Mouse (Mus musculus) MEL (cell line): ENCODE results near the gene Trim41.
"Not testable (repeated sequence)": the region's sequence is repeated elsewhere in the genome, so short reads cannot be mapped to it uniquely, and the experiment has no call there.

Source experiments
- MAFK ChIP-seq: IDR thresholded peaks from 2 replicates; pipeline ENCODE4 v1.6.1; 2011; ENCODE audit warnings: low read depth, mild to moderate bottlenecking, low read length, improper control_type of control experiment, borderline replicate concordance
- TAL1 ChIP-seq: IDR thresholded peaks from 2 replicates; pipeline ENCODE4 v1.6.1; 2012; ENCODE audit warnings: mild to moderate bottlenecking, inconsistent platforms, low read length, moderate library complexity, mixed read lengths

- TF ChIP-seq TAL1, MAFK: not testable (repeated sequence)
Observed at GRCm38 (mm10) chr11:48791894-48792293, 25.3 kb downstream of the Trim41 start.
